Mouse (Mus musculus) hematopoietic stem cell, adult 5-6 weeks (primary cell): ENCODE measurements around the gene Prkaa2. TPM values are rescaled to one million over a fixed set of nuclear protein-coding genes. Genes with fewer than 3 reads are reported as not detected.
"Not testable (repeated sequence)": the region's sequence is repeated elsewhere in the genome, so short reads cannot be mapped to it uniquely, and the experiment has no call there.

Source experiments
- ATAC-seq, 2 experiments: fragments of 125-278 bp in 1 of 2; replicated peaks in 1 of 2; 2 replicates each; pipeline ENCODE4 v1.8.0; 2016 to 2017; ENCODE audit warnings: inconsistent platforms in 2 of 2, mild to moderate bottlenecking in 2 of 2, moderate number of reproducible peaks in 2 of 2, low read depth in 1 of 2, moderate TSS enrichment in 1 of 2; ENCODE audit not compliant: low FRiP score in 2 of 2, poor library complexity in 2 of 2, severe bottlenecking in 2 of 2, insufficient read depth in 1 of 2, low TSS enrichment in 1 of 2
- total RNA-seq: library from RNA; stranded (forward); fragments of 172-1452, 232-1000 nt; gene quantifications from 2 replicates; pipeline ENCODE4 v1.2.3, GENCODE M21; 2017

The Prkaa2 gene
- total RNA-seq, 1 experiment from 2014 or later, result 1.9 TPM

GRCm38 (mm10) chr4:105071761-105072427, 37.8 kb downstream of the Prkaa2 start:
- ATAC-seq, result no peak

GRCm38 (mm10) chr4:105070982-105071381, 38.7 kb downstream of the Prkaa2 start:
- ATAC-seq, result peak; percentile 85 to 99

- ATAC-seq, result no peak
These were observed 58.4 kb downstream of the Prkaa2 start for GRCm38 (mm10) chr4:105051291-105051690.

- no peak for ATAC-seq
These were observed 59.6 kb downstream of the Prkaa2 start for GRCm38 (mm10) chr4:105050041-105050440.

GRCm38 (mm10) chr4:105034259-105034658, 75.4 kb downstream of the Prkaa2 start:
- 0 out of 4 replicates have a peak, but pooled peaks of 1 of the 2 experiments have one; percentile 22 for ATAC-seq

GRCm38 (mm10) chr4:105033153-105033552, 76.5 kb downstream of the Prkaa2 start:
- no peak for ATAC-seq

GRCm38 (mm10) chr4:105031104-105031503, 78.6 kb downstream of the Prkaa2 start:
- no peak for ATAC-seq

GRCm38 (mm10) chr4:105027278-105027677, 82.4 kb downstream of the Prkaa2 start:
- no peak for ATAC-seq

GRCm38 (mm10) chr4:105016006-105016613, 93.6 kb downstream of the Prkaa2 start:
- no peak for ATAC-seq

- ATAC-seq, result no peak
These were observed 94.2 kb downstream of the Prkaa2 start for GRCm38 (mm10) chr4:105015496-105015895.

- ATAC-seq, result no peak
These were observed 96.0 kb downstream of the Prkaa2 start for GRCm38 (mm10) chr4:105013718-105014117.

GRCm38 (mm10) chr4:105007360-105008018, 102.2 kb downstream of the Prkaa2 start:
- peak; percentile 65 to 75 for ATAC-seq

- not testable (repeated sequence) for ATAC-seq
These were observed 105.0 kb downstream of the Prkaa2 start for GRCm38 (mm10) chr4:105004649-105005048.

GRCm38 (mm10) chr4:105004135-105004534, 105.6 kb downstream of the Prkaa2 start:
- ATAC-seq, result no peak

GRCm38 (mm10) chr4:105001736-105002135, 108.0 kb downstream of the Prkaa2 start:
- ATAC-seq, result no peak

- ATAC-seq, result no peak
These were observed 110.0 kb downstream of the Prkaa2 start for GRCm38 (mm10) chr4:104999702-105000101.

GRCm38 (mm10) chr4:104993140-104993874, 116.4 kb downstream of the Prkaa2 start:
- ATAC-seq, result peak; percentile 43 to 66

- ATAC-seq, result no peak
These were observed 117.4 kb downstream of the Prkaa2 start for GRCm38 (mm10) chr4:104992271-104992670.
